Mouse (Mus musculus) cerebellum, adult 2 months (tissue): ENCODE measurements around the gene Ttn.

Experiments used
- CTCF ChIP-seq: fragments of 200-500 bp; IDR thresholded peaks from 2 replicates; pipeline ENCODE4 v1.5.1; 2011; ENCODE audit warnings: low read depth, mild to moderate bottlenecking, control low read depth, low read length, moderate library complexity, borderline replicate concordance; ENCODE audit not compliant: insufficient read depth
- POLR2A ChIP-seq: fragments of 200-500 bp; IDR thresholded peaks from 2 replicates; pipeline ENCODE4 v1.6.1; 2011; ENCODE audit warnings: low read length, control low read depth, borderline replicate concordance; ENCODE audit not compliant: insufficient read depth

GRCm38 (mm10) chr2:76708512-76708911, 273.8 kb downstream of the Ttn start:
- TF ChIP-seq CTCF (no peak), POLR2A (no peak)
